Mouse (Mus musculus) adrenal gland (tissue): ENCODE measurements around the gene Slc20a1.

Experiments used
- intact Hi-C: fragments of 180-260 bp; cut with DNase I; formaldehyde crosslinking; loops from one replicate; pipeline ENCODE4 v1.15.1; 2025

The Slc20a1 gene

DNA sequence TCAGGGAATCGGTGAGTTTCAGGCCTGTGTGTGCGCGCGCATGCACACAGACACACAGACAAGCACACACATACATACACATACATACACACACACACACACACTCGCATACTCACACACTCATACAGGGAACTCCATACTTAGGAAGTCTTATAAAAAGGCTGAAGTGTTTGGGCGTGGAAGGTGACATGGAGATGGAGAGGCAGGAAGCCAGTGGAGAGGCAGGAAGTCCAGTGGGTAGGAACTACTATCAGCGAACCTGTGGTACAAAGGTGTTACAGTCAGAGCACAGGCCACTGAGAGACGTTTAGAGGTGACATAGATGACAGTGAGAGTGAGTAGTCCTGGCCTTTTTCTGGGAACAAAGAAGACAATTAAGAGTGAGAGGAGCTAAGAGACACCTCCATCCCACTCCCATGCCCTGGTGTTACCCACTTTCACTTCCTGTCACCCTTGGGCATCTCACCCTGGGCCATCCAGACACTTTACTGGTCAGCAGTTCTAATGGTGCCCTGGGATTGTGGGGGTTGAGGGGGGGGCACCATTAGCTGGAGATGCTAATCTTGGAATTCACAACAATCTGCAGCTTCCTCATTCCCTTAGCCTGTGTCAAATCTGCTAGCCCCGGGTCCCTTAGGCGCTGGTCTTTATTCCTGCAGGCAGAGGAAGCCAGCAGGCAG, 12.8 kb upstream of the Slc20a1 start:
- intact Hi-C loops: no loop called here

- intact Hi-C loops: no loop called here
Observed at GRCm38 (mm10) chr2:129186291-129186919, 12.2 kb upstream of the Slc20a1 start.

- intact Hi-C loops: no loop called here
Observed at GRCm38 (mm10) chr2:129192392-129193150, 6.0 kb upstream of the Slc20a1 start.

- intact Hi-C loops: no loop called here
Observed at GRCm38 (mm10) chr2:129196317-129196716, 2.2 kb upstream of the Slc20a1 start.

- intact Hi-C loops: no loop called here
Observed at GRCm38 (mm10) chr2:129197197-129197596, 1.4 kb upstream of the Slc20a1 start.

DNA sequence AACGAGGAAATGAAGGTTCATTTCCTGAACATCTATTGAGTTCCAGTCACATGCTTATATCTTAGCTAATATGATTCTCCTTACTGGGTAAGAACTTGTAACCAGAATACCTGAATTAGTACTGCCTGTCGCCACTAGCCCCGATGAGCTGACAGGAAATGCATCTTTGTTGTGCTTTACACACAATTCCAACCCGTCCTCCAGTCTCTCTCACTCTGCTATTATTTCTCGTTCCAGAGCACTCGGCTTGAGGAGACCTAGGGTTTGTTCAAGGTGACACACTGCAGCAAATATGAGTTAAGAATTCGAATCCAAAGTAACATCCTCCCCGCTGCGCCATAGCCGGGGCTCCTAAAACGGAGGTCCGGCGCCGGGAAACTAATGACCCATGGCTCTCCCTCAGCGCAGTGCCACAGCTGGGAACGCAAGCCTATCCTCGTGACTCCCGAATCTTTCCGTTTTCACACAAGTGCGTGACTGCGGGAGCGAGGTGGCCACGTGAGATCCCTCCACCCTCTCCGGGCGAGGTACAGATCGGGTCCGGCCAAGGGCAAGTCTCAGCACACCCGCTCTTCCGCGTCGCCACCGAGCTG, 625 bp upstream of the Slc20a1 start:
- intact Hi-C loops: no loop called here

GRCm38 (mm10) chr2:129199328-129200085, 943 bp downstream of the Slc20a1 start:
- intact Hi-C loops: no loop called here

- intact Hi-C loops: no loop called here
Observed at GRCm38 (mm10) chr2:129205000-129205399, 6.4 kb downstream of the Slc20a1 start.

DNA sequence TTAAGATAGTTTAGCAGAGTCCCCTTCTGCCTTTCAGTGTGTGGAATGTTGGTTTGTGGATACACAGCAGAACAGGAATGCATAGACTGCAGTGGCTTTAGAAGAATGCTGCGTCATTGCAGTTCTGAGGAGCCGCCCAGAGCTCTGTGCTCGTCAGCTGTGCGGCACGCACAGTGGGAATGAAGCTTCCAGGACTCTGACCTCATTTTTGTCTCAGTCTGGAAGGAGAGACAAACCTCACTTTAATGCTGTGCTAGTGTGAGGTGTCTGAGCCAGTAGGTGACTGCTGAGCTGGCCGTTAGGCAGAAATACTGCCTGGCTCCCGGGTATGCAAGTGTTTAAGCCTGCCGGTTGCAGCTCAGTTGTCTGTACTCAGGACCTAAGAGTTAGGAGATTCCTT, 8.3 kb downstream of the Slc20a1 start:
- intact Hi-C loops: no loop called here

DNA sequence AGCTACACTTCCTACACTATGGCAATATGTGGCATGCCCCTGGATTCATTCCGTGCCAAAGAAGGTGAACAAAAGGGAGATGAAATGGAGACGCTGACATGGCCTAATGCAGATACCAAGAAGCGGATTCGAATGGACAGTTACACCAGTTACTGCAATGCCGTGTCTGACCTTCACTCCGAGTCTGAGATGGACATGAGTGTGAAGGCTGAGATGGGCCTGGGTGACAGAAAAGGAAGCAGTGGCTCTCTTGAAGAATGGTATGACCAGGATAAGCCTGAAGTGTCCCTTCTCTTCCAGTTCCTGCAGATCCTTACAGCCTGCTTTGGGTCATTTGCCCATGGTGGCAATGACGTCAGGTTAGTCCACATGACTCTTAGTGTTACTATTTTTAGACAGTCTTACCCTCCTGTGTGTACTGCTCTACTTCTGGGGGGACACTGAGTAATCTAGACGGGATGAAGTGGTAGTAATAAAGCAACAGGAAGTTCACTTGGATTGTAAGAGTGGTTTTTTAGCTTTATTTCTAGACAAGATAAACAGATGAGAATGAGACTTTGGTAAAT, 9.7 kb downstream of the Slc20a1 start:
- intact Hi-C loops: no loop called here

DNA sequence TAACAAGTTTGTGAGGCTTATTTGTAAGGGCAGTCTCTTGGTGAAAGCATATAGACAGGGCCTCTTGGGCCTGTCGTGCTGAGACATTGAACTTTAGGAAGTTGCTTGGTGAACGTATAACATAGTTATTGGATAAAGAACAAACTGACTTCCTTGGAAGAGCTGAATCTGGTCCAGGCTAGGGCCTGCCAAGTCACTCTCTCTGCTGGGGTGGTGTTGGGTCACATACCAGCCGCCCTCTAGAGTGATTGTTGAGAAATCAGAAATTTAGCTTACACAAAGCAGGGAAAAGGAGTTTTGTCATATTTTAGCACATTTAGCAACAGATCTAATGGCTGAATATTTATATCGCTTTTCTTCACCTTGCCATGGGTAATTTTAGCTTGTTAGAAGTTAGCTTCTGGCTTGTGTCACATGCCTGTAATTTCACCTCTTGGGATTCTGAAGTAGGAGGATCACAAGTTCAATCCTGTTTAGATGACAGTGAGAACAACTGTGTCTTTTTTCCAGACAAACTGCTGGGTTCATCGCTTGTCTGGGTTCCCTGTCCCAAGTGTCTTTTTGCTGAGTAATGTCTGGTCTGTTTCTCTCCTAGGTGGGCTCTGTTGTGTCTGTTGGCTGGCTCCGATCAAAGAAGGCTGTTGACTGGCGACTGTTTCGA, 11.7 kb downstream of the Slc20a1 start:
- intact Hi-C loops: no loop called here

DNA sequence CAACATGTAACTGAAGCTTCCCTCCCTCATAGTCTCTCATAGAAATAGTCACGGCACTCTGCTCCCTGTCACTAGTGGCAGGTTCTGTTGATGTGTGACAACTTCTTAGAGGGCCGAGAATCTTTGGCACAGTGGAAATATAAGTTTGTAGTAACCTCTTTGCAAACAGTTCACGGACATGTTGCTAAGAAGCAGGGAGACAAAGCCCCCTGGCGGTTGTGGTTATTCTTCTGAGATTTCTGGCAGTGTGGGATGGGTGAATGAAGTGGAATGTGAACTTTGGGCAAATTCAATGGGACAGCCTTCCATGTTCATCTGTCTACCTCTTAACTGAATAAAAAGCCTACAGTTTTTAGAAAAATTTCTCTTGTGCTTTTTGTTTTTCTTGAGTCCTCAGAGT, 12.7 kb downstream of the Slc20a1 start:
- intact Hi-C loops: no loop called here

- intact Hi-C loops: no loop called here
Observed at GRCm38 (mm10) chr2:129211957-129212356, 13.4 kb downstream of the Slc20a1 start.

- intact Hi-C loops: no loop called here
Observed at GRCm38 (mm10) chr2:129212566-129212965, 14.0 kb downstream of the Slc20a1 start.

DNA sequence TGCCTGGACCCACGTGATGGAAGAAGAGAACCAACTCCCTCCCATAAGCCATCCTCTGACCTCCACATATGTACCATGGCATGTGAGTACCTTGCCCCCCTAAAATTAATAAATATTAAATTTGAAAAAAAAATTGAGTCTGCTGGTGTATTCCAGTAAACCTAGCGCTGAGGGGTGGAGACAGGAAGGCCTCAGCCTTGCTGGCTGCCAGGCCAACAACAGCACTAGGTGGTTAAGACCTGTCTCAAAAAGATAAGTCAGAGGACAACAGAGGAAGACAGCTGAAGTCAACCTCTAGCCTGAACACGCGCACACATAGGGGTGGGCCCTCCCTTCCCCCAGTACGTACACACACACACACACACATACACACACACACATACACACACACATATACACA, 16.2 kb downstream of the Slc20a1 start:
- intact Hi-C loops: no loop called here

GRCm38 (mm10) chr2:129217612-129218185, 19.1 kb downstream of the Slc20a1 start:
- intact Hi-C loops: no loop called here

GRCm38 (mm10) chr2:129218537-129219105, 20.1 kb downstream of the Slc20a1 start:
- intact Hi-C loops: no loop called here

GRCm38 (mm10) chr2:129221097-129221632, 22.6 kb downstream of the Slc20a1 start:
- intact Hi-C loops: no loop called here

GRCm38 (mm10) chr2:129224178-129224577, 25.6 kb downstream of the Slc20a1 start:
- intact Hi-C loops: no loop called here
